Mouse (Mus musculus) liver, embryonic 14.5 days (tissue): Measurements from ENCODE around the gene Wt1.

ENCODE experiments used
- CTCF ChIP-seq: IDR thresholded peaks from 2 replicates; pipeline ENCODE4 v1.5.1; 2016; ENCODE audit warnings: antibody characterized with exemption, low read depth, control low read depth
- EP300 ChIP-seq: IDR thresholded peaks from 2 replicates; pipeline ENCODE4 v1.6.1; 2016; ENCODE audit warnings: antibody characterized with exemption, low read depth

- no peak for TF ChIP-seq CTCF
- no peak for TF ChIP-seq EP300
Measured at GRCm38 (mm10) chr2:105185768-105186529, 59.6 kb downstream of the Wt1 start.
